Mouse (Mus musculus) fibroblast of lung, adult 2 months (primary cell): Measurements from ENCODE around the gene Mab21l2.

Experiments
- DNase-seq: peaks from one replicate; pipeline ENCODE4 v3.0.0-alpha.2; 2011; ENCODE audit warnings: low read depth

Gene Mab21l2

DNA sequence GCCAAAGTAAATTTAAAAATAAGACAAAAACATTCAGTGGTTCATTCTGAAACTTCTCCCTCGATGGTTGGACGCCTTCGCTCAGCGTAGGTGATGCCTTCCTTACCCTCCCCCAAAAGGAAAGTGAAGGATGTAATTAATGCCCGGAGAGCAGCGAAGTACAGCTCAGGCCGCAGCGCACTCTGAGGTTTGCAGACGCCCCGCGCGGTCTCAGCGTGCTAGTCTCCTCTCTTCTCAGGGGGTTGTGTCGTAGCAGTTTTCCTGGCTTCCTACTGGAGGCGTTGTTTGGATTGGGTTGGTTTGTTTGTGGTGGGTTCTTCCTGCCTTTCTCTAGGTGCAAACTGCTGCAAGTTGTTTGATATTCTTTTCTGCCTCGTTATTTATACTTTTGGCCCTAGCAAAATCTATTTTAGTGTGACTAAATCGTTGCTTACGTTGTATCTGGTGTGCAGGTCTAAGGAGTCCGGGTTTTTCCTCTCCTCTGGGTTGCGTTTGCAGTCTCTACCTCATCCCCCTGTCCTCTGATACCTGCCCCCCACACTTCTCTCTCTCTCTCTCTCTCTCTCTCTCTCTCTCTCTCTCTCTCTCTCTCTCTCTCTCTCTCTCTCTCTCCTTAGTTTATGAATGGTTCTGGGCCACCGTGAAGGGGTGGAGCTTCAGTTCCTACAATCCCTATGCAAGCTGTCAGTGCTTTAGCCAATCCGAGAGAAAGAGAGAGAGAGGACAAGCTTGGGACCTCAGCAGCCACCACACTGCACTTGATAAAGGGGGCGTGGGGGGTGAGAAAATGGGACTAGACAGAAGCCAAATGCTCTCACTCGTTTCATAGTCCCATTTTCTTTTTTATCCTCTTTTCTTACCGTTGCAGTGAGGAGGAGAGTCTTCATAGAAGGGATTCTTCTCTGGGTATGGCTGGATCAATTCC lies at the start of gene Mab21l2:
Gene Mab21l2 (minus strand): TSS at position 539 of the 925 bp plus-strand sequence.
- peak; percentile 75 for DNase-seq

DNA sequence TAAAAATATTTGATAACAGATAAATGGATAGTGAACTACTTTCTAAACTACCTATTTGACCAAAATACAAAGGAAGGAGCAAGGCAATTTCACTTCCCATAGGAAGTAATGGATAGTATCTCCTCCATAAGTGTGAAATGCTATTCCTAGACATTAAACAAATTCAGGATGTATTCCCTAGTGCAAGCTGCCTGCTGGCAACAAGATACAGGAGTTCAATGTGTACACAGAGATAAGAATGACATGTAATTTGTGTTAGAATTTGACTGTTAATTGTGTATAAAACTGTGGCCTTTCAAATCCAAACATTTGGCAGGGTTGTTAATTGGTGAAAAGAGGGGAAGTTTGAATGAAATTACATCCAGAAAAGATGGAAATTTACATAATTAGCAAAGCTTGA lies 26.9 kb upstream of the Mab21l2 start:
- DNase-seq: no peak

DNA sequence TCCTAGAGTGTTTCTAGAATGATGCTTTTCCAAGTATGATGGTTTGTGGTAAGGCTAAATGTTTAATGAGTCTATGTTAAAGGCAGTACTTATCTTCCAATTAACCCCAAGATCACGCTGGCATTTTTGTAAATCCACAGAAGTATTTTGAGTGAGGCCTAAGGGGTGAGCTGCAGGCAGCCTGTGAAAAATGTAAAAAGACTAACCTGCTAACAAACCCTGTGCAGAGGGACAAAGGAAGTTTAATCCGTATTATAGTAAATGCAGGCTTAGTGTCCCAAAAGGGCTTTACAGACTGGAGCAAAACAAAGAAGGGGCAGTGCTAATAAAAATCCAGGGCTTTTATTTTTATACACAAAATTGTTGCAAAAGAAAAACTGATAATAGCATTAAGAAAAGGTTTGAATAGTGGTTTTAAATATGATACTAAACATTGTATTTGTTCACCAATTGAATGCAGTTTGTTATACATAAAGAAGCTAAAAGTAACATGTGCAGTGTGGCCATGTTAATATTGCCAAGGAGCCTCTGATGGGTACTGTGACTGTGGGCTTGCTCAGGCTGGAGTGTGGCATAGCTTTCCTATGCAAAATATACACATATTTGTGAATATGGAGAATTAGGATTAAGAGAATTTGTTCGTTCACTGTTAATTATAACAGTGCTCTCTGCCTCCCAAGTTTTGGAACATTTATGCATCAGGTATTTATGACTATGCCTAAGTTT lies 24.3 kb upstream of the Mab21l2 start:
- DNase-seq: no peak

DNA sequence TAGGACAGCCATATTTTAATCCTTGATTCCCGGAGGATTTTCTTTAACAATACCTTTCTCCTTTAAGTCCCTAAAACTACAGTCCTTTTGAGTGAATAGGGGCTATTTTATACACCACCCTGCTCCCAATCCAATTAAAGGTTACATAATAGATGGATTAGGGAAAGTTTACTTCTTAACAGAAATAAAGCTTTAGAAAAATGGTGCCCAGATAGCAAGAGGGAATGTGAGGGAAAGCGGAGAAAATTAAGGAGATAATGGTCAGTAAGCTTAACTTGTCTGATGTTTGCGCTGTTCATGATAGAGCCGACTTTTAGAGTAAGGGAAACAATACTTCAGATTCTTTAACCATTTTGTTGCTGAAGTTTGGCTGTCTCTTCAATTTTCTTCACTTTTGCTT lies 23.1 kb upstream of the Mab21l2 start:
- DNase-seq: no peak

DNA sequence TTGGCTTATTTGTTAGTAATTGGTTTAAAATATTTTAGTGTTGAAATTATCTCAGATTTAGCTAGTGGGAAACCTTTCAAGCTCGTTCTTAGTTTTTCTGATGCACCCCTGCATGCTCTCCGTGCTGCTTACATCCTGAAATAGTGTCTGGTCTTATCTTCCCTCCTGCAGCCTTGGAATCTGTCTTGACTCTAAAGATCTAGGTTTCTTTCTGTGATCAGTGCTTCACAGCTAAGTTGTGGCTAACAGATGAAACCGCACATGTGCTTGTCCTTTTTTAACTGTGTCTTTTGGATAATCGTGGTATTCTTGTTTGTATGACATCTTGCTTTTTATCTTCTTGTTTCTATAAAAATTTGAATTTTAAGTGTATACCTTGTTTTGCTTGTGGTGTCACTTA lies 18.9 kb upstream of the Mab21l2 start:
- no peak for DNase-seq

DNA sequence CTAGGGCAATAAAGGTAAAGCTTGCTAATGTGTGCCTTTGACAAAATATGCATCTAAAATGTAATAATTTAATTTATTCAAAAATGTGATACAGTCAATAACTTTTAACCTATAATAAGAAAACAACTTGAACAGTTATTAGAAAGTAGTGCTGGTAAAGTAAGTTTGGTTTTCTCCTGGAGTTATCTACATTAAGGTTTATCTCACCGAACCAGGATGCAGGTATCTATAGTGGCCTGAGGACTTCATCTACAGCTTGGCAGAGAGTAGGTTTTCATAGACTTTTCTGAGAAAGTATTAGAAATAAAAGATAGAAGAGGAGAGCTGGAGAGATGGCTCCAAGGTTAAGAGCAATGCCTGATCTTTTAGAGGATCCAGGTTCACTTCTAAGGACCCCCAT lies 13.0 kb upstream of the Mab21l2 start:
- no peak for DNase-seq

DNA sequence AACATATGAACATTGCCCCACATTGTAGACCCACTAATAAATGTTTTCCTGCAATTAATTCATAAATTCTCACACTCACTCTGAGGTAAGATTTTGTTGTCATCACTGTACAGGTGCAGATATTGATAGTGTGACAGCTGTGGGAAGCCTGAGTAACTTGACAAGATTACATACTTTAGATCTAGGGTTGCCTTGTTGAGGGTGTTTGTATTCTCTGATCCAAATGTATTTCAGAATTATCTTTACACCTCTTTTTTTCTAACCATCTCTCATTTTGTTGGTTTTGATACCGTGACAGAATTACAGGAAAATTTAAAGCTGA lies 12.6 kb upstream of the Mab21l2 start:
- no peak for DNase-seq

DNA sequence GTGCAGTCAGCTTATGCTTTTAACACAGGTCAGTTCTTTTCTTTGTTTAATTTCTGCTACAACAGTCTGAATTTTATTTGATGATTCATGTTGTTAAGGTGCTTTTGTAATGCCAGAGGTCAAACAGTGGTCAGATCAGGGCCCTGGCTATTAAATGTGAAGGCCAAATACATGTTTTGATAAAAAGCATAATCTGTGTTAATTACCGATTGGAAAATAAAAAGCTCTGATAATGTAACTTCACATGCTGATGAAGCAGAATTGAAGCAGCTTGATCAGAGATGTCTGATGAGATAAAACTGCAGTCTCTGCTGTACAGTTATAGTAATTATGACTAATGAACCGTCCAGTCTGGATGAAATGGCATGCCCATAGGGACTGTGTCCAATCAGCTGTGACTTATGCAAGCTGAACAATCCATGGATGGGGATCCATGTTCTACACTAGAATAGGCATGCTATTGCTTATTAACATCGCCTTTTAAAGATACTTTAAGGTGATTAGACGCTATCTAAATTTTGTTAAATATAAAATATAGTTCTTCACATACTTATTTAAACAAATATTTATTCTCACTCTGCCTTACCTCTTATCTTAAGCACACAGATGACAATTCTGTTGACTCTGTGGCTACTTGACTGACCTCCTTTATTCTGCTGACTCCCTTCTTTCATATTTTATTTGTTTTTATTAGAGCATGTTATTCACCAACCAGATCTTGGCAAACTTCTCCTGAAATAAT lies 12.0 kb upstream of the Mab21l2 start:
- no peak for DNase-seq

DNA sequence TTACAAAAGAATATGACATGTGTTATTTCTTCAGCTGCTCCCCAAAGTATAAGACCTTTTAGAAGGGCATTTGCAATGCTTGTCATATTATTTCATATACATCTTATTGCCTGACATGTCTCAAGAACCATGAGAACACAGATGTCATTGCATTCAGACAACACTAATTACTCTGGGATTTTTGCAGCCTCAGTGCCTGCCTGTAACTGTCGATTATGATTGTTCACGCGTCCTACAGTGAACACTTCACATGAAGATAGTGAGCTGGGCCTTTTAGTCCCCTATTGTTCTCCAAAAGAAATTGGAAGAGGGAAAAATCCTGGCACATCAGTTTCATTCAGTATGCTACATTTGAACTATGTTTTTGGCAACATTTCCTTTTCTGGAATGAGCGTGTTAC lies 11.2 kb upstream of the Mab21l2 start:
- DNase-seq: no peak

DNA sequence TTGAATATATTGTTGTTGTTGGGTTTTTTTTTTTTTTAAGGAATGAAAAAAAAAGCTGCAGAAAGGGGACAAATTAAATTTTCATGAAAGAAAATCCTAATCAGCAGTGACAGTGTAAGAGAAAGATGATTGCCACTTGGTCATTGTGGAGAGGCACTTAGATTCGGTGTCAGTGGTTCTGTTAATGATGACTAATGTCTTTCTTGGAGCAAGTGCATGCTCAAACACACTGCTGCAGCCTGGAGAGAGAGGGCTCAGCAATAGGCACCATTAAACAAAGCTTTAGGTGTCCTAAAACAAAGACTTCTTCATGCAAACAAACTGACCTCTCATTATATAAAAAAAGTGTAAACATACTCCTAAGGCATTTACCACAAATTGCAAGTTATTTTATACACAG lies 10.5 kb upstream of the Mab21l2 start:
- no peak for DNase-seq

DNA sequence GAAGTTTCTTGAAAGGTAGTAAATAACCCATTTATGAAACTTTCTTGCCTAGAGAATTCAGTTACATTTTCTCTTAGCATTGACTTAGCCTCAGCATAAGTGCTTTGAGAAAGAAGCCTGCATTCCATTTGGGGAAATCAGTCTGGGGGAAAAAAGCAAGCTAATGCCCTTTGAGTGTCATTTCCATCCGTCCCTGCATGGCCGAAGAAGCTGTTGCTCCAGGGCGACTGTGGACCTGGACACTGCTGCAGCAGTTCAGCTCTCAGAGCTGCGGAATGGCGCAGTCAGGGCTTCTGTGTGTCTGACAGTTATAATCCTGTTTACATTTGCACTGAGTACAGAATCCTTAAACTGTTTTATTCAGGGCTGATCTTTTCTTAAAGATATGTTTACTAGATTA lies 3.7 kb upstream of the Mab21l2 start:
- DNase-seq: no peak

DNA sequence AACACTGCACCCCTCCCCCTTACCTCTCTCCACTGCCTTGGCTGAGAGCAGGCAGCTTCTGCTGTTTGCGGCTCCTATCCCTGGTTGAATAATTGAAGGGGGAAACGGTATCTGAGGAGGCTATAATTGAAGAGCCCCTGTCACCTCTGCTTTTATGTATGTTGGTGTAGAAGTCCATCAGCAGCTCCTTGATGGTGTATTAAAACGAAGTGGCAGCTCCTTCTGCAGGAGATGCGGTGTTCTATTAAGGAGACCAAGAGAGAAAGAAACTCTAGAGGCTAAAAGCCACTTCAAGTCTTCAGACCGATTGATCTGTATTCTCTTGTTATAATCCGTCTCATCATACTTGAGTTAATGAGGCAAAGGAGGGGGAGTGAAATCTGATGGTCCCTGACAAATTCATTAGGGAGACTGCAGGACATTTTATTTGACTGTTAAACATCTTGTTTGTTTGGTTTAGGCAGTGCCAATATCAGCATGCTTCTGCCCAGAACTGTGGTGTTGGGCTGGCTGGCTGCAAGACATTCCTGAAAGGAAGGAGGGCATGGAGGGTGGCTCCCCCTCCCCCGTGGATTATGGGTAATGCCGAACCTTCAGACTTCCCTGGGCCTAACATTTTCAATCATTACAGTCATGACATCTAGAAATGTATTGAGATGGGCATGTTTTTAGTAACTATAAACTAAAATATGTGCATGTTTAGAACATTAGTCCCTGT lies 2.7 kb upstream of the Mab21l2 start:
- DNase-seq: no peak

DNA sequence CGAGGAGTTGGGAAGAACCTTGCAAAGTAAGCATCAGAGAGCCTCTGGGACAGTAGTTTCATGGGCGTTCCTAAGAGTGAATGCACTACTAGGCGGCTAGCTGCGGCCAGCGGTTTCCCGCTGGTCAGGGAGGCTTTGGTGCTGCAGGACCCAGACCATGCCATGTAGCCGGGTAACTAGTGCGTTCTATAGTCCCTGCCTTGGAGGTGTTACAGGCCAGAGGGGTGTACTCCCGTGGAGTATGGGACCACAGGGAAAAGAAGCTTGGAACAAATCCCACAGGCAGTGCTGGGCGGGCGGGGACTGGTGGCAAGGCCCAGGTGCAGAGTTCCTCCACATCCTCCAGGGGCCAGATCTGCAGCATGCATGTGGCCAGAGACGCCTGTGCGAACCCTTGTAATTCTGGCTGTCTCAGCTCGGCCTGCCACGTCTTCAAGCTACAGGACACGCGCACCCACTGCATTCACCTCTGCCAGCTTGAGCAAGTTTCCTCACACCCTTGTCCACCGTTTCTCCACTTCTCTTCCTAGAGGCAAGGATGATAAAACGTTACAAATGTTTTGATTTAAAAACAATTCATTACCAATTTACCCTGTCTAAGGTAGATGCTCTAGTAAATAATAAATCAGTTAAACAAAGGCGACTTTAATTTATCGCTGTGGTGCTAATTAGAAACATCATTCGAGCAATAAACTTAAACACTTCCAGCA lies 2.0 kb upstream of the Mab21l2 start:
- no peak for DNase-seq

DNA sequence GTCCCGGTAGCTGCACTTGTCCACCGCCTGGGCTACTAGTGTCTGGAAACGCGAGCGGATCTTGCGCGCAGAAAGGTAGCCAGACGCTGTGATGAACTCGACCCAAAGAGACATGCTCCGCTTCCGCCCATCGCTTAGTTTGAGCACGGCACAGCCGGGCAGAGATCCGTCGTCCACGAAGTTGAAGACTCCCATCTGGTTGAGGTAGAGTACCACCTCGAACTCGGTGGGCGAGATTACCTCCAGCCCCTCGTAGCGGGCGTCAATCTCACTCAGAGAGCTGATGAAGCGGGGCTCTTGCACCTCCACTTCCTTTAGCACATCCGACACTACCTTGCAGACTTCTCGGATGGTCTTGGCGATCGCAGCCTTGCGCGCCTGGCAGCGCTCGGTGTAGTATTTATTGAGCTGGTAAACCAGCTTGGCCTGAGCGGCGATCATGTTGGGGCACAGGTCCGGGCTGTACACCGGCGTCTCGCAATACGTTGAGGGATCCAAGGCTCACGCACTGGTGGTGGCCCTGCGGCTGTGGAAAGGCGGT lies 1.1 kb downstream of the Mab21l2 start:
- no peak for DNase-seq

DNA sequence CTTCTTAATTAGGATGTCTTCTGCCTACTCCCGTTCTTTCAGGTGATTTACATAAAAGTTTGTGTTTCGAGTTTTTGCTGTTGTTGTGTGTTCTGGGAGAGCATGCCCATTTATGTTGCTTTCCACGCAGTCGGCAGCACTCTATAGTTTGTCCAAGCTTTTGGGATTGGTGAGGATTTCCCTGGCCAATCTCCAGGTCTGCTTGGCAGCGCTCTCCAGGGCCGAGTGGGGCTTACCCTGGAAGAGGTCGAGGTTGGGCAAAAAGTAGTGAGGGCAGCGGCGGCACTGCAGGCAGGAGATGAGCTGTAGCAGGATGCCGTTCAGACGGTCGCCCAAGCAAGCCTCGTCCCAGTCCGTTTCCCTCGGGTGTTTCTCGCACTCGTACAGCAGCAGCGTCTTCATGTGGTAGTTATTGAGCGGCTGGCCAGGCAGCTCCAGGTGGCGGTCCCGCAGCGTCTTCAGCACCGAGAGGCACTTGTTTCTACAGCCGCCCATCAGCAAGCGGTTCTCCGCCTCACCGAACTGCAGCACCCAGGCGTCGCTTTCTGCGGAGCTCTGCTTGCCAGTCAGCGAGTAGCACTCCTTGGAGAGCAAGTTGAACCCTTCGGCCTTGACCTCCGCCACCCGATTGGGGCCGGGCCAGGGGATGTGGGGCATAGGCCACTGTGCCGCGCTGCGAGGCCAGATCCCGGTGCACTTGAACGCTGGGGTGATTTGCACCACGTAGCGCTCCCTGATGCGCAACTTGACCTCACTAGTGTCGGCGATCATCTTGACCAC lies 1.8 kb downstream of the Mab21l2 start:
- no peak for DNase-seq

DNA sequence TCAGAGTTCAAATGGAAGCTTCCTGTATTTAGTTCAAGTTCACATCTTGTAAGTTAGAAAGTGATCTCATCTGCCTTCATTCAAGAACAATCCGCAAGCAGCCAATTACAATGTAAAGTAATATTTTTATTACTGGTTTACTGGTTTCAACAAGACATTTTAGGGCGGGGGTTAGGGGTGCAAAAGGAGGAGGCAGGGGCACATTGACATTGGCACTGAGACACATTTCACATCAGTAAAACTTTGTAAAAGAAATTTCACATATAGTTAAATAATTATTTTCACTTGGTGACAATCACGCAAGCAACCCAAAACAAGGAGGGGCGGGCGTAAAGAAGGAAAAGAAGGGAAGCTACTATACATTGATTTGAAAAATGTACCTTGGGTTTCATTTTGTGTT lies 2.5 kb downstream of the Mab21l2 start:
- DNase-seq: no peak

DNA sequence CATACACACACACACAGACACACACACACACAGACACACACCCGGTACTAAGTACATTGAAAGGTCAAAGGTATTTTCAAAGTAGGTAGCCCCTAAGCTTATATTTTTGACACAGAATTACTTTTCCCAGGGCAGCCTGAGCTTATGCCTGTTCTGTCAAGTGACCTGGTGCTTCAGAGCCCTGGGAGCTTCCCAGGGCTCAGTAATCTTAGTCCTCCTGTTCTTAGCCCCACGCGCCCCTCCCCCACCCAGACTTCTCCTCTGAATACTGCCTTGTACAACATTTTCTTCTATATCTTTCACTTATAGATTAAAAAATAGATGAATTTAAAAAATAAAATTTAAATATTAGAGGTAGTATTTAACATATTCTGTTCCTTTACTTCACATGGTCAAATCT lies 3.6 kb downstream of the Mab21l2 start:
- DNase-seq: no peak

DNA sequence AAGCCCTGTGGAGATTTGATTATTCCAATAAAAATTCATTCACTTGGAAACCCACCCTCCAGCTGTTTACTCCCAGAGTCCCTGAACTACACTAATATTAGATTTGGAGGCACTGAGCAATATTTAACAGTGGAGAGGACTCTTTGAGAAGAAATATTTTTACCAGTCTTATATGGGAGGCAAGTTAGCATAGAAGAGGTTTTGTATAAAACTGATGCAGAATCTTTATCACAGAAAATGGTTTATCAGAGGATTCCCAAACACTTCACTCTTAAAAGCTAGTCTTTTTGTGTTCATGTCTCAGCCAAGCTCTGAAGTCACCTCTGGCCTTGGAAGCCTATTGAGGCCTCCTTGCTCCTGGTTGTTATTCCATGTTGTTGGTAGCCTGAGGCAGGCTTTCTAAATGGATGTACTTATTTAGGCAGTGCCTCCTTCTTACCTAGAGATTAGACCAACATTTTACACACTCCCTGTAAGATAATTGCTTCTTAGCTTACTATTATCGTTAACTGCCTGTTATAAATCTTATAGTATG lies 6.5 kb downstream of the Mab21l2 start:
- DNase-seq: no peak

DNA sequence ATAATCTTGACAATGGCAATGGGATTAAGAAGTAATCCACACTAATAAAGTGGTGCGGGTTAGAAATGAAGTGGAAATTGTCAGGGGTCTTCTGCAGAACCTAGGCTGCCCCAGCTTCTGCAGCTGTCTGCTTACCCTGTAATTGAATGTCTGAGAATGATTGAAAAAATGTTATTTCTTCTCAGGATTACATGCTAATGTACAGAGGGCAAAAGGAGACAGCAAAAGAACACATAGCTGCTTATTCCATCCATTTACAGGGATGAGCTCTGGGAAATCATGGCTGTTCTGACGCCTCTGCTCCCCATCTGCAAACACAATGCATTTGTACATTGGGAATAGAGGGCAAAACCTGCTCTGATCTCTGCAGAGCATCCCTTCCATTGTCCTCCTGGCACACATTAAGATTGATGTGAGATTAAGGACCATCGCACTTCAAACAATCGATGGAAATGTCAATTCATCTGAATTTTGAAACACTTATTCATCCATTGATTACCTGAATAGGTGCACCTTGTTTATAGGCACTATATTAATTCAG lies 7.3 kb downstream of the Mab21l2 start:
- no peak for DNase-seq
